ENCODE assay signal across 8 mouse cellular contexts in the genomic region with DNA sequence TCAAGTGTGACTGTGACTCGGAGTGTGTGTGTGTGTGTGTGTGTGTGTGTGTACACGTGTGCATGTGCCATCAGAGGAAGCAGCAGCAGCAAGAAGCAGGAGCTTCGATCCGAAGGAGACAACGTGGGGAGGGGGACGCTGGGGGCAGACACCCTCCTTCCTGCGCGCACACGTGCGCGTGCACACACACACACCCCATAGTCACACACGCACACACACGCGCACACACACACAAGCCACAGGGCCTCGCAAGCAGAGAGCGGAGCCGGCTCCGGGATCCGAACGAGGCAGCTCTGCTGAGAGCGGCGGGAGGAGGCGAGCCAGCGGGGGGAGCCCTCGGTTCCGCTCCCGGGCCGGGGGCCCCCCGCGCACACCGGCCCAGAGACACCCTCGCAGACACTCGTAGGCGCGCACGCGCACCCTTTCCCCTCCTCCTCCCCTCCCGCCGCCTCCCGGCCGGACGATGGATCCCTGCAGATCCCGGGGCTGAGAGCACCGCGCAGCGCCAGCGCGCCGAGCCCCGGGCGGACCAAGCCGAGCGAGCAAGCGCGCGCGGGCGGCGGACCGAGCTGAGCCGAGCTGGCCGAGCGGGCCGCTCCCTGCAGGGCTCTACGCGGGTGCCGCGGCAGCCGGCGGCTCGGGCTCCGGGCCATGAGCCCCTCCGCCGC. TPM values are rescaled to one million over a fixed set of nuclear protein-coding genes. Genes with fewer than 3 reads are reported as not detected.
DNase-seq lines count a peak whose midpoint lies in the region; ATAC-seq and TF ChIP-seq lines count a peak whose summit lies in the region.

A gene (plus strand): TSS at position 215 of the 668 bp plus-strand sequence.

- no peaks in the 10 kb centered on the region for H3K79me2 ChIP-seq in heart, adult 2 months (replicated peaks; ENCODE audit: control insufficient read depth, insufficient read depth, low read length)

- peak; percentile 22; the same call in 1 of the 2 replicates for TF ChIP-seq CTCF in heart, adult 2 months (IDR thresholded peaks at IDR 0.05)
- peak; percentile 6; the same call in 1 of the 2 replicates for TF ChIP-seq CTCF in midbrain, postnatal 0 days (IDR thresholded peaks at IDR 0.05)

- TF ChIP-seq POLR2A in heart, adult 2 months (IDR thresholded peaks at IDR 0.05; ENCODE audit: insufficient read depth, low read depth, low read length) = no peak

- WGBS in heart, adult 2 months = 2% methylated on average over 60 of the region's 74 CpGs
- 2% methylated on average over 62 of the region's 74 CpGs for WGBS in limb, embryonic 13.5 days
- WGBS in midbrain, postnatal 0 days = 1% methylated on average over 42 of the region's 74 CpGs

- peak within 1 kb of the TSS; percentile 44 for H3K9ac ChIP-seq in heart, adult 2 months (ENCODE audit: low read depth, low read length)
- peak within 1 kb of the TSS; percentile 71 for H3K9ac ChIP-seq in limb, embryonic 13.5 days
- H3K9ac ChIP-seq in midbrain, postnatal 0 days (replicated peaks; ENCODE audit: low read length, poor library complexity, severe bottlenecking) = peak within 1 kb of the TSS; percentile 91

- H3K4me2 ChIP-seq in limb, embryonic 13.5 days (replicated peaks) = peak within 1 kb of the TSS; percentile 97
- peak within 1 kb of the TSS; percentile 83 for H3K4me2 ChIP-seq in midbrain, postnatal 0 days (ENCODE audit: low read depth, low read length, poor library complexity, severe bottlenecking)

- peak; percentile 21 for DNase-seq in CD4-positive, CD25-positive, alpha-beta regulatory T cell, adult 2 months (ENCODE audit: low read depth, low spot score)
- DNase-seq in embryo, embryonic 9.5 days (ENCODE audit: extremely low spot score) = peak; percentile 65
- peak; percentile 72 to 75 for DNase-seq in heart, adult 2 months
- peak; percentile 35 to 40 for DNase-seq in kidney, adult 8-10 months
- peak; percentile 69 for DNase-seq in midbrain, postnatal 0 days (ENCODE audit: low spot score)
- peak; percentile 81 for DNase-seq in testis, postnatal 10 days (ENCODE audit: low spot score)

- ATAC-seq in CD4-positive, CD25-positive, alpha-beta regulatory T cell, adult 4 months = no peak
- peak; percentile 84 for ATAC-seq in limb, embryonic 13.5 days (ENCODE audit: low FRiP score, low read depth)
- peak; percentile 79 for ATAC-seq in midbrain, postnatal 0 days (ENCODE audit: low FRiP score)

- H3K27me3 ChIP-seq in heart, adult 2 months (ENCODE audit: control insufficient read depth, insufficient read depth, low read length) = peaks cover 18% of the 10 kb centered on the region
- peaks cover 86% of the 10 kb centered on the region for H3K27me3 ChIP-seq in limb, embryonic 13.5 days
- no peaks in the 10 kb centered on the region for H3K27me3 ChIP-seq in midbrain, postnatal 0 days (ENCODE audit: insufficient read depth, low read length)

- peaks cover 3% of the 10 kb centered on the region; the same call in 1 of the 2 replicates for H3K4me1 ChIP-seq in heart, adult 2 months (ENCODE audit: control insufficient read depth, insufficient read depth, low read length)
- H3K4me1 ChIP-seq in limb, embryonic 13.5 days = peaks cover 14% of the 10 kb centered on the region
- H3K4me1 ChIP-seq in midbrain, postnatal 0 days (ENCODE audit: insufficient read depth, low read length) = peaks cover 22% of the 10 kb centered on the region

- no peaks in the 10 kb centered on the region for H3K9me3 ChIP-seq in limb, embryonic 13.5 days
- H3K9me3 ChIP-seq in midbrain, postnatal 0 days (ENCODE audit: low read length) = no peaks in the 10 kb centered on the region

- intact Hi-C loops in heart, adult 2 months (cut with DNase I) = no loop called here

- H3K36me3 ChIP-seq in heart, adult 2 months (ENCODE audit: control insufficient read depth, insufficient read depth, low read length) = no peaks in the 10 kb centered on the region
- H3K36me3 ChIP-seq in limb, embryonic 13.5 days = no peaks in the 10 kb centered on the region
- peaks cover 14% of the 10 kb centered on the region; the same call in 1 of the 2 replicates for H3K36me3 ChIP-seq in midbrain, postnatal 0 days (ENCODE audit: insufficient read depth, low read length)

- TF ChIP-seq EP300 in heart, adult 2 months (IDR thresholded peaks at IDR 0.05; ENCODE audit: insufficient read depth, low read depth, low read length) = no peak

- H3K27ac ChIP-seq in heart, adult 2 months = no peak within 1 kb of the TSS
- no peak within 1 kb of the TSS for H3K27ac ChIP-seq in limb, embryonic 13.5 days
- peak within 1 kb of the TSS; percentile 93 for H3K27ac ChIP-seq in midbrain, postnatal 0 days (ENCODE audit: low read depth, low read length)

- peak within 1 kb of the TSS; percentile 54 for H3K4me3 ChIP-seq in heart, adult 2 months
- H3K4me3 ChIP-seq in limb, embryonic 13.5 days = peak within 1 kb of the TSS; percentile 62
- peak within 1 kb of the TSS; percentile 79 for H3K4me3 ChIP-seq in midbrain, postnatal 0 days (ENCODE audit: low read depth, low read length)

RNA-seq across cellular contexts. Expression of the gene that starts here (rescaled TPM):
- polyA plus RNA-seq in CD4-positive, CD25-positive, alpha-beta regulatory T cell, adult 4 months (2017; shearing (Covaris generic)) = under 1 TPM in 1 of 2 experiments, not detected in 1; 0.52 TPM
- total RNA-seq in heart, adult 2 months (2021) = under 1 TPM; 0.42 to 0.50 TPM
- 1.3 TPM in 2 replicates for polyA plus RNA-seq in heart, adult 2 months (2012; rRNA removed)
- polyA plus RNA-seq in limb, embryonic 13.5 days (2015; fragmentation: Nextera tagmentation; extraction: Ambion mirVana) = 1.7 and 1.8 TPM in 2 replicates
- 138 and 150 TPM in 2 replicates for total RNA-seq in midbrain, postnatal 0 days (2014; rRNA removed)
- 37.3 and 42.1 TPM in 2 replicates for polyA plus RNA-seq in midbrain, postnatal 0 days (2015; fragmentation: Nextera tagmentation; extraction: Ambion mirVana)

Comparison
In these comparisons a context has a peak if more than half of its experiments do, and no peak if none do; other contexts are left out.
1. RNA of the gene that starts here (total RNA-seq): 138 to 150 TPM in midbrain, postnatal 0 days; 0.42 to 0.50 TPM in heart, adult 2 months; every median in the first group is over 10 times any median in the second.
2. RNA of the gene that starts here (polyA plus RNA-seq): 37.3 to 42.1 TPM in midbrain, postnatal 0 days; 1.7 to 1.8 TPM in limb, embryonic 13.5 days, 1.3 TPM in heart, adult 2 months and 0.52 TPM in CD4-positive, CD25-positive, alpha-beta regulatory T cell, adult 4 months; every median in the first group is over 10 times any median in the second.
3. DNase-seq: peak in every context shown above with its lines; median percentile 81 in testis, postnatal 10 days; 74 in heart, adult 2 months; 69 in midbrain, postnatal 0 days; 65 in embryo, embryonic 9.5 days; 38 in kidney, adult 8-10 months; 21 in CD4-positive, CD25-positive, alpha-beta regulatory T cell, adult 2 months.
4. Peak in every context shown above with its lines, with median percentiles within 50 percentile points of each other: H3K4me3 ChIP-seq and H3K9ac ChIP-seq.